Mouse (Mus musculus) E14TG2a.4 (cell line): Measurements from ENCODE around the gene Kif1b.

ENCODE experiments used
- CTCF ChIP-seq: conservative IDR thresholded peaks from 2 replicates; pipeline ENCODE4 v1.5.1; 2014; ENCODE audit warnings: low read length
- POU5F1 ChIP-seq: IDR thresholded peaks from 2 replicates; pipeline ENCODE4 v1.6.1; 2014; ENCODE audit warnings: low read length, borderline replicate concordance

GRCm38 (mm10) chr4:149314275-149314837 lies 6.9 kb upstream of the Kif1b start:
- TF ChIP-seq CTCF, result no peak
- TF ChIP-seq POU5F1, result no peak
